Mouse (Mus musculus) embryo, embryonic 10.5 days (tissue): ENCODE measurements around the gene Rab1b.

Experiments
- DNase-seq: peaks from one replicate; pipeline ENCODE4 v3.0.0-alpha.2; 2015; ENCODE audit warnings: low spot score

The Rab1b gene

GRCm38 (mm10) chr19:5071545-5072369 lies 35.1 kb downstream of the Rab1b start:
- DNase-seq: peak; percentile 96

GRCm38 (mm10) chr19:5071077-5071476 lies 35.8 kb downstream of the Rab1b start:
- no peak for DNase-seq

- no peak for DNase-seq
Measured at GRCm38 (mm10) chr19:5069978-5070377, 36.9 kb downstream of the Rab1b start.

- DNase-seq: no peak
Measured at GRCm38 (mm10) chr19:5069486-5069885, 37.4 kb downstream of the Rab1b start.

GRCm38 (mm10) chr19:5068570-5069234 lies 38.2 kb downstream of the Rab1b start:
- no peak for DNase-seq

GRCm38 (mm10) chr19:5067867-5068569 lies 38.9 kb downstream of the Rab1b start, which contains the start of gene Cd248:
Gene Cd248, plus strand, starts transcription at chr19:5068078.
- peak; percentile 80 for DNase-seq

GRCm38 (mm10) chr19:5067040-5067799 lies 39.7 kb downstream of the Rab1b start:
- DNase-seq: peak; percentile 55

GRCm38 (mm10) chr19:5065104-5065503 lies 41.8 kb downstream of the Rab1b start:
- DNase-seq: no peak

GRCm38 (mm10) chr19:5062446-5062845 lies 44.4 kb downstream of the Rab1b start:
- no peak for DNase-seq

- no peak for DNase-seq
Measured at GRCm38 (mm10) chr19:5062041-5062440, 44.8 kb downstream of the Rab1b start.

GRCm38 (mm10) chr19:5060365-5061330 lies 46.2 kb downstream of the Rab1b start:
- no peak for DNase-seq

GRCm38 (mm10) chr19:5058801-5059771 lies 47.8 kb downstream of the Rab1b start:
- peak; percentile 67 for DNase-seq

GRCm38 (mm10) chr19:5057876-5058775 lies 48.7 kb downstream of the Rab1b start:
- no peak for DNase-seq

GRCm38 (mm10) chr19:5056251-5056650 lies 50.6 kb downstream of the Rab1b start:
- peak; percentile 89 for DNase-seq

GRCm38 (mm10) chr19:5053909-5054308 lies 53.0 kb downstream of the Rab1b start:
- DNase-seq: peak; percentile 68

- DNase-seq: no peak
Measured at GRCm38 (mm10) chr19:5052853-5053252, 54.0 kb downstream of the Rab1b start.

GRCm38 (mm10) chr19:5052166-5052822 lies 54.6 kb downstream of the Rab1b start:
- no peak for DNase-seq

GRCm38 (mm10) chr19:5051515-5051914 lies 55.4 kb downstream of the Rab1b start:
- no peak for DNase-seq
